Mouse (Mus musculus) forebrain, embryonic 12.5 days (tissue): ENCODE measurements around the gene Tnf. TPM values are rescaled to one million over a fixed set of nuclear protein-coding genes. Genes with fewer than 3 reads are reported as not detected.
A peak's percentile ranks its signal among the peaks of the same experiment; 100 is the strongest.

ENCODE experiments used
- ATAC-seq: fragments of 200-750 bp; cut with Nextera tagmentation; 2 replicates; pipeline ENCODE4 v1.8.0; 2017; ENCODE audit warnings: moderate TSS enrichment; ENCODE audit not compliant: low FRiP score
- H3K27ac ChIP-seq: fragments of 300-500 bp; sonication (generic); 2 replicates; pipeline ENCODE4 v1.5.1; 2016; ENCODE audit warnings: mild to moderate bottlenecking
- H3K27me3 ChIP-seq: fragments of 300-500 bp; sonication (generic); 2 replicates; pipeline ENCODE4 v1.6.1; 2016; ENCODE audit warnings: mild to moderate bottlenecking
- H3K36me3 ChIP-seq: fragments of 300-500 bp; sonication (generic); replicated peaks from 2 replicates; pipeline ENCODE4 v1.6.1; 2016; ENCODE audit warnings: mild to moderate bottlenecking
- H3K4me1 ChIP-seq: fragments of 300-500 bp; sonication (generic); 2 replicates; pipeline ENCODE4 v1.6.1; 2016
- H3K4me2 ChIP-seq: fragments of 300-500 bp; sonication (generic); 2 replicates; pipeline ENCODE4 v1.6.1; 2016; ENCODE audit warnings: mild to moderate bottlenecking, moderate library complexity
- H3K4me3 ChIP-seq: fragments of 300-500 bp; sonication (generic); replicated peaks from 2 replicates; pipeline ENCODE4 v1.5.1; 2016; ENCODE audit warnings: mild to moderate bottlenecking
- H3K9ac ChIP-seq: fragments of 300-500 bp; sonication (generic); 2 replicates; pipeline ENCODE4 v1.6.1; 2016; ENCODE audit warnings: mild to moderate bottlenecking
- H3K9me3 ChIP-seq: fragments of 300-500 bp; sonication (generic); 2 replicates; pipeline ENCODE4 v1.6.1; 2016
- WGBS: fragments of 180-500 bp; shearing (Covaris S2); methylation state at CpG from one replicate; pipeline ENCODE4 v1.1.7; 2016; 5-methylcytosine and 5-hydroxymethylcytosine counted together
- polyA plus RNA-seq: library from polyadenylated mRNA; unstranded; fragments of >200 nt; fragmentation: Nextera tagmentation; extraction: Ambion mirVana; gene quantifications from 2 replicates; pipeline ENCODE4 v1.2.1, GENCODE M21; 2016

Tnf gene
- polyA plus RNA-seq, 1 experiment from 2014 or later: not detected

DNA sequence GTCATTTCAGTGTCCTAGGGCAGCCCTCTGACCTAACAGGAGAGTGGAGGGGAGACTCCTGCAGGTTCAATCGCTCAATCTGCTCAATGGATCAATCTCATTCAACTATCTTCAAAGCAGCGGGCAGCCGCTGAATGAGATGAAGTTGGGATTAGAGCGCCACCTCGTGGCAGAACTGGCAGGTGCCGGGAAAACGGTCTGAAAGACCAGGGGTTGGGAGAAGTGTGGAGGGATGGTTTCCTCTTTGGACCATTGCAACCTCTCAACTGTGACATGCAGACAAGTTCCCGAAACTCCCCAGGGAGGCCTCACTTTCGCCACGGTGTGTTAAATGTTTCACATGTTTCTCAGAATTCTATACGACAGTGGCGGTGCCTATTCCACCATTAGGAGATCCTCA, 30.2 kb upstream of the Tnf start:
- Histone ChIP-seq H3K4me2 (no peak overlapping the region), H3K9me3 (no peaks in the 10 kb centered on the region), H3K4me1 (peaks cover 28% of the 10 kb centered on the region), H3K27ac (no peak overlapping the region), H3K9ac (no peak overlapping the region), H3K27me3 (no peaks in the 10 kb centered on the region), H3K36me3 (peaks cover 53% of the 10 kb centered on the region), H3K4me3 (no peak overlapping the region; the same call in 1 of the 2 replicates)
- no peak for ATAC-seq
- WGBS: 16% methylated on average over 12 of the region's 12 CpGs

DNA sequence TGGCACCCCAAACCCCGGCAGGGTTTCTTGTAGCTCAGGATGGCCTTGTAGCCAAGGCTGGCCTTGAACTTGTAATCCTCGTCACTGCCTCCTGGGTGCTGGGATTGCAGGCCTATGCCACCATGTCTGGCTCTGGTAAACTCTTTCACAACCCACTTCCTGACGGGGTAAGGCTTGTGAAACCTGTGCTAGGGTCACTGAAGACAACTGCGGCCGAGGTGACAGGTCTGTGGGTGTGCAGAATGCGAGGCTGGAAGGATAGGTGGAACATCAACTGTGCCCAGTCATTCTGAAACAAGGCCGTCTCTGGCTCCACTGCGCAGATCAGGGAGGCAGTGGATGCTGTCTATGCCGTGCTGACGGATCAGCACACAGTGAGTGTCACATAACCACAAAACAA, 29.2 kb upstream of the Tnf start:
- peaks cover 59% of the 10 kb centered on the region for H3K36me3 ChIP-seq
- H3K4me2 ChIP-seq: no peak overlapping the region
- no peak for ATAC-seq
- peaks cover 24% of the 10 kb centered on the region for H3K4me1 ChIP-seq
- H3K9ac ChIP-seq: no peak overlapping the region
- no peak overlapping the region for H3K27ac ChIP-seq
- no peaks in the 10 kb centered on the region for H3K27me3 ChIP-seq
- WGBS: 94% methylated on average over 10 of the region's 10 CpGs
- H3K9me3 ChIP-seq: no peaks in the 10 kb centered on the region
- H3K4me3 ChIP-seq: no peak overlapping the region

- no peak overlapping the region for H3K4me2 ChIP-seq
- ATAC-seq: no peak
- no peak overlapping the region for H3K4me3 ChIP-seq
- no peak overlapping the region for H3K9ac ChIP-seq
- peaks cover 73% of the 10 kb centered on the region for H3K36me3 ChIP-seq
- no peaks in the 10 kb centered on the region for H3K27me3 ChIP-seq
- no peaks in the 10 kb centered on the region for H3K9me3 ChIP-seq
- H3K27ac ChIP-seq: no peak overlapping the region
- 90% methylated on average over 14 of the region's 14 CpGs for WGBS
- H3K4me1 ChIP-seq: peaks cover under 1% of the 10 kb centered on the region
These were observed 24.8 kb upstream of the Tnf start for GRCm38 (mm10) chr17:35226561-35227046.

- H3K36me3 ChIP-seq: peaks cover 69% of the 10 kb centered on the region
- H3K27me3 ChIP-seq: no peaks in the 10 kb centered on the region
- H3K4me3 ChIP-seq: no peak overlapping the region
- no peaks in the 10 kb centered on the region for H3K4me1 ChIP-seq
- no peak overlapping the region for H3K27ac ChIP-seq
- H3K9ac ChIP-seq: no peak overlapping the region
- H3K4me2 ChIP-seq: no peak overlapping the region
- ATAC-seq: no peak
- H3K9me3 ChIP-seq: no peaks in the 10 kb centered on the region
- 96% methylated on average over 5 of the region's 5 CpGs for WGBS
These were observed 23.6 kb upstream of the Tnf start for GRCm38 (mm10) chr17:35225456-35225855.

- no peak overlapping the region for H3K9ac ChIP-seq
- H3K36me3 ChIP-seq: peaks cover 71% of the 10 kb centered on the region
- no peak overlapping the region for H3K4me2 ChIP-seq
- H3K4me1 ChIP-seq: no peaks in the 10 kb centered on the region
- 92% methylated on average over 4 of the region's 4 CpGs for WGBS
- no peaks in the 10 kb centered on the region for H3K9me3 ChIP-seq
- no peak overlapping the region for H3K4me3 ChIP-seq
- H3K27me3 ChIP-seq: no peaks in the 10 kb centered on the region
- no peak for ATAC-seq
- no peak overlapping the region for H3K27ac ChIP-seq
These were observed 22.8 kb upstream of the Tnf start for GRCm38 (mm10) chr17:35224641-35225040.

DNA sequence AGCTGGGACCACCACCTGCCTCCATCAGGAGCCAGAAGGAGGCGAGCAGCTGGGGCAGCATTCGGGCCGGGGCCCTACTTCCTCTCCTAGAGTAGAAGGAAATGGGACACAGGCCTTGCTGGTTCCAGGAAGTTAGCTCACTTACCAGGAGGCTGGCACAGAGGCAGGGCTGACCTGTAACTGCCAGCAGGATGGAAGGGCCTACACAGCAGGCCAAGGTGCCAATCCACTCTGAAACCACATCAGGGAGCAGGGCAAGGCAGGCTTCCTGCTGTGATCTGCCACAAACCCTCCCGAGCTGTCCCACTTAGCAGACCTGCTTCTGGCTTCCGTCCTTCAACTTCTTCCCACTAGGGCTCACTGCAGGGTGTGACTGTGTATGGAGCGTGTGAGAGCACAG, 20.5 kb upstream of the Tnf start:
- no peaks in the 10 kb centered on the region for H3K4me1 ChIP-seq
- H3K27ac ChIP-seq: no peak overlapping the region
- 85% methylated on average over 6 of the region's 6 CpGs for WGBS
- H3K9me3 ChIP-seq: no peaks in the 10 kb centered on the region
- H3K4me2 ChIP-seq: no peak overlapping the region
- no peak for ATAC-seq
- no peak overlapping the region for H3K4me3 ChIP-seq
- H3K9ac ChIP-seq: no peak overlapping the region
- H3K27me3 ChIP-seq: no peaks in the 10 kb centered on the region
- peaks cover 61% of the 10 kb centered on the region for H3K36me3 ChIP-seq

DNA sequence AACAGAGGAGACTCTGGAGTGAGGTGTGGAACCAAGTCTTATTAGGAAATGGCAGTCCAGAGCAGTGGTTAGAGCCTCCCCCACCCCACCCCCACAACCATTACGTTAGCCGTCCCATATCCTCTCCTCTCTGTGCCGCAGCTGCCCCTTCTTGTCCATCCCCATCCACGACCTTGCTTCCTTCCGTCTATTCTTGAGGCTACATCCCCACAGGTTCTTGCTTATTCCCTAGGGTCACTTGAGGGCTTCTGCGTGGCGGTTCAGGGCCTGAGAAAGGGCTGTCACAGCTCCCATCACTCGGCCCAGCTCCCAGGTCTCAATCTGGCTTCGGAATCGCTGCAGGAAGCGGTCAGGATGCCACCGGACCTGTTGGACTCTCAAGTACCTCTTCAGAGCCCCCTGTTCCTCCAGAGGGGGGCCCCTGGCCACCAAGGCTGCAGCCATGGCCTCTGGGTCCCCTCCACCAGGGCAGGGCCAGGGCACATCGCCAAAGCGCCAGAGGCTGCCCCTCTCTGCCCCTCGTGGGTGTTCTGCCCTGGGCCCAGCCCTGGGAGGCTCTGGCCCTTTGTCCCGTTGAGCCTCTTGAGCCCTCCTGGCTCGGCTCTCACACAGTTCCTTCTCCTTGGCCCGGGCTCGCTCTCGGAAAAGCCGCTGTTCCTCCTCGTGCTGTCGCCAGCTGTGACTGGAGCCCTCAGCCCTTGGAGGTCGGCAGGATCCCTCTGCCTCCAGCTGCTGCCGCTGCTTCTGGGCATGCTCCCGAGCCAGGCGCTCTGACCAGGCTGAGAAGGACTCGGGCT, 18.5 kb upstream of the Tnf start, which contains the start of gene Gm16181:
TSS of gene Gm16181 (plus strand) at position 679 of the 797 bp plus-strand sequence.
- H3K27me3 ChIP-seq: no peaks in the 10 kb centered on the region
- H3K9ac ChIP-seq: no peak within 1 kb of the TSS
- WGBS: 84% methylated on average over 28 of the region's 28 CpGs
- no peak for ATAC-seq
- H3K4me2 ChIP-seq: no peak within 1 kb of the TSS
- H3K27ac ChIP-seq: peak within 1 kb of the TSS; percentile 20; the same call in 1 of the 2 replicates
- no peaks in the 10 kb centered on the region for H3K4me1 ChIP-seq
- no peaks in the 10 kb centered on the region for H3K9me3 ChIP-seq
- H3K36me3 ChIP-seq: peaks cover 46% of the 10 kb centered on the region
- H3K4me3 ChIP-seq: no peak within 1 kb of the TSS

DNA sequence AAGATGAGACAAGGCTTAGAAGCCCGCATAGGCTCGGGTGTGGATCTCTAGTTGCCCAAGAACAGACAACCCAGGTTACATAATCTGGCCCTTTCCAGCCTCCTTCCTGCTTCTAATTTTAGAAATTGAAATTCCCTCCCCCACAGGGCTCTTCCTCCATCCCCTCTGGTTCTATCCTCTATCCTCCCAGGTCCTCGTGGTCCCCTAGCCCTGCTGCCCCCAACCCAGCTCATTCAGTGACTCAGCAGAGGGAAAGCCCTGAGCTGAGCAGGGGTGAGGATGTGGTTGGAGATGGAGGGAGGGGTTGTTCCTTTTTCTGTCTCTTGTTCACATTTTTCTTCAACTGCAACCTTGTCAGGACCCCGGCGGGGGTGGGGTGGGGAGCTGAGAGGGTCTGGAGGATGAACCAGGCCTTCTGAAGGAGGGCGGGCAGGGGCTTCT, 17.8 kb upstream of the Tnf start:
- Histone ChIP-seq H3K27me3 (no peaks in the 10 kb centered on the region), H3K4me2 (no peak overlapping the region), H3K27ac (no peak overlapping the region), H3K4me3 (no peak overlapping the region), H3K36me3 (peaks cover 39% of the 10 kb centered on the region), H3K4me1 (no peaks in the 10 kb centered on the region), H3K9ac (no peak overlapping the region), H3K9me3 (no peaks in the 10 kb centered on the region)
- 90% methylated on average over 6 of the region's 6 CpGs for WGBS
- no peak for ATAC-seq

DNA sequence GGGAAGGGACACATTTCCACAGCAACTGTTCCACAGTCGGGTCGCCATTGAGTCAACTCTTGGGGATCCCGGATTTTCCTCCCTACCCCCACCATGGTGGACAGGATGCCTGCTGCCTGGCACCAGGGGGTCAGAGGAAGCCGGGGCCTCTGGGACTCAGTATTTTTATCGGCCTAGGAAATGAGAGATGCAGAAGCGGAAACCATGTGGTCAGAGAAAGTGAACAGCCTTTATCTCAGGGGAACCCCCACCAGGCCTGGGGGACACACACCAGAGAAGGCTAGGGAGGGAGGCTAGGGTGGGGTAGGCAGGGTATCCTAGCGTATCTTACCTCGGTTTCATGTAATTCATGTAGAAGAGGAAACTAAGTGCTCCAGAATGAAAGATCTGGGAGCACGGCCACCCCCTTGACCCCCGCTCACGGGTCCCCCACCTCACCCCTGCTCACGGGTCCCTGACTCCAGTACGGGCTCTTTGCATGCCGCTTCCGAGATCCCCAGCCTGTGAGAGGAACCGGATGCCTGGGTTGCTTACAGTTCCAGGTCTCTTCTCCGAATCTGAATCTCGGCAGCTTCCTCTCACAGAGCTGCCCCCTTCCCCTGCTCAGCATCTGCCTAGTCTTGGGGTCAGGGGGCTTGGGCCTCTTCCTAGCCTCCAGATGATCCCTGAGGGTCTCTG, 16.8 kb upstream of the Tnf start:
- Histone ChIP-seq H3K4me1 (no peaks in the 10 kb centered on the region), H3K9me3 (no peaks in the 10 kb centered on the region), H3K36me3 (peaks cover 39% of the 10 kb centered on the region), H3K4me3 (no peak overlapping the region), H3K4me2 (no peak overlapping the region), H3K27me3 (no peaks in the 10 kb centered on the region), H3K27ac (no peak overlapping the region), H3K9ac (no peak overlapping the region)
- ATAC-seq: no peak
- 86% methylated on average over 18 of the region's 18 CpGs for WGBS

GRCm38 (mm10) chr17:35213071-35213470, 11.3 kb upstream of the Tnf start:
- Histone ChIP-seq H3K27me3 (0 out of 2 replicates have a peak, but pooled peaks cover 9% of the 10 kb centered on the region), H3K4me2 (no peak overlapping the region), H3K4me1 (no peaks in the 10 kb centered on the region), H3K36me3 (no peaks in the 10 kb centered on the region), H3K4me3 (no peak overlapping the region), H3K9me3 (no peaks in the 10 kb centered on the region), H3K9ac (no peak overlapping the region), H3K27ac (no peak overlapping the region)
- no peak for ATAC-seq
- WGBS: 95% methylated on average over 5 of the region's 5 CpGs

DNA sequence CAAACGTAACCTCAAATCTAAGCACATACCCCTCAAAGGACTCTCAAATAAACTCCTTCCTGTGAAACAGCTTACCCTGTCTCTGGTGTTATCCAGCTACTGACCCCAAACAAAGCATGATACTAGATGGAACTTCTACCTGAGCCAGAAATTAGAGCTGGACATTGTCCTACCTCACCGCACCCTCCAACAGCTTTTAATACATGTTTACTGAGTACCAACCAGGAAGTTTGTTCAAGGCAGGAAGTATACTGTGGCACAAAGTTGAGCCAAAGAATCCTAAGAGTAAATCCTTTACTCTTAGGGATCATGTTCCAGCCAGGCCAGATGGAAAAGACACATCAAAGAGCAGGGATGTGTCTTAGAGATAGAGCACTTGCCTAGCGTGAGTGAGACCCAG, 8.8 kb upstream of the Tnf start:
- 83% methylated on average over 3 of the region's 3 CpGs for WGBS
- no peak overlapping the region for H3K4me3 ChIP-seq
- no peaks in the 10 kb centered on the region for H3K9me3 ChIP-seq
- H3K4me1 ChIP-seq: no peaks in the 10 kb centered on the region
- no peak overlapping the region for H3K4me2 ChIP-seq
- H3K9ac ChIP-seq: no peak overlapping the region
- no peak overlapping the region for H3K27ac ChIP-seq
- ATAC-seq: no peak
- H3K27me3 ChIP-seq: 0 out of 2 replicates have a peak, but pooled peaks cover 14% of the 10 kb centered on the region
- H3K36me3 ChIP-seq: no peaks in the 10 kb centered on the region

DNA sequence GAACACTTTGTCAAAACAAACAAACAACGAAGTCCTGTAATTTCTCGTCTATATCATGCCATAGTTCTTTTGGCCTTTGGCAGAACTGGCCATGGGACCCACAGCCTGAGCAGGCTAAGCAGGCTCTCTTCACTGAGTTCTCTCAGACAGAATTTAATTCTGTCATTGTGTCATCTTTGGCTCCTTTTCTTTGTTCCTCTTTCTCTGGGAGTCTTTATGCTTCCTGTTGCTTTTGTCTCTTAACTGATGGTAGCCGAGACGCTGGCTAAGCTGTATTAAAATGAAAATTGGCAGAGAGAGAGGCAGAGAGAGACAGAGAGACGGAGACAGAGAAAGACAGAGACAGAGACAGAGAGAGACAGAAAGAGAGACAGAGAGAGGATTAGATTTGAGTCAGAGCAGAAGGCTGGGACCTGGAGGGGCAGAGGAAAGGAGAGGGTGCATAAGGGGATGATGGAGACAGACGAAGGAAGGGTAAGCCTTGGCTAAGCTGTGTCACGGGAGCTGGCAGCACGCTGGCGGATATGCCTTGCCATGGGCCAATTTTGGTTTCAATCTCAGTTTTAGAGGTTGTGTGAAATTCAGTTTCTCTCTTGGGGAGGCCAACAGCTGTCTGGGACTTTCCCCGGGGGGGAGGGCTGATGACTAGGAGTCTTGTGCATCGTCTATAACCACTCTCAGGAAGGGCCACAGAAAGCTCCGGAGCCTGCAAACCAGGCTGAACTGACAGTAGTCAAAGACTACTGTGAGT, 8.2 kb upstream of the Tnf start:
- ATAC-seq: no peak
- no peak overlapping the region for H3K4me2 ChIP-seq
- peaks cover 19% of the 10 kb centered on the region for H3K27me3 ChIP-seq
- H3K9me3 ChIP-seq: no peaks in the 10 kb centered on the region
- no peak overlapping the region for H3K27ac ChIP-seq
- H3K4me3 ChIP-seq: no peak overlapping the region
- H3K36me3 ChIP-seq: no peaks in the 10 kb centered on the region
- no peak overlapping the region for H3K9ac ChIP-seq
- 74% methylated on average over 12 of the region's 12 CpGs for WGBS
- H3K4me1 ChIP-seq: no peaks in the 10 kb centered on the region
